Mouse (Mus musculus): ENCODE results near the gene Cacfd1. TPM values are rescaled to one million over a fixed set of nuclear protein-coding genes. Genes with fewer than 3 reads are reported as not detected.

The Cacfd1 gene
- polyA plus RNA-seq, 1 experiment from 2014 or later = 41.5 TPM

- Histone ChIP-seq H3K4me2 (replicated peaks; ENCODE audit: low read depth) (no peak overlapping the region), H3K27me3 (replicated peaks; ENCODE audit: control insufficient read depth, insufficient read depth, low read length) (no peaks in the 10 kb centered on the region), H3K9ac (ENCODE audit: low read depth, low read length) (no peak overlapping the region), H3K4me3 (ENCODE audit: low read depth, low read length) (no peak overlapping the region), H3K27ac (ENCODE audit: low read depth, low read length) (no peak overlapping the region), H3K4me1 (replicated peaks; ENCODE audit: control insufficient read depth, insufficient read depth, low read length) (no peaks in the 10 kb centered on the region), H3K9me3 (ENCODE audit: control insufficient read depth) (no peaks in the 10 kb centered on the region), H3K36me3 (ENCODE audit: control insufficient read depth, insufficient read depth) (no peaks in the 10 kb centered on the region)
- ATAC-seq = no peak
- WGBS = 42% methylated on average over 3 of the region's 3 CpGs
- no peak for TF ChIP-seq CTCF (IDR thresholded peaks at IDR 0.05; ENCODE audit: low read depth)
These were observed 26.3 kb downstream of the Cacfd1 start for GRCm38 (mm10) chr2:27036003-27036402.

GRCm38 (mm10) chr2:27037008-27037407 is 27.3 kb downstream of the Cacfd1 start:
- no peaks in the 10 kb centered on the region for H3K4me1 ChIP-seq (replicated peaks; ENCODE audit: control insufficient read depth, insufficient read depth, low read length)
- 63% methylated on average over 4 of the region's 4 CpGs for WGBS
- ATAC-seq = no peak

GRCm38 (mm10) chr2:27038596-27038995 is 28.9 kb downstream of the Cacfd1 start:
- H3K36me3 ChIP-seq (ENCODE audit: control insufficient read depth, insufficient read depth) = no peaks in the 10 kb centered on the region
- TF ChIP-seq CTCF (IDR thresholded peaks at IDR 0.05; ENCODE audit: low read depth) = peak; percentile 94
- WGBS = 3% methylated on average over 3 of the region's 3 CpGs
- H3K27ac ChIP-seq (ENCODE audit: low read depth, low read length) = no peak overlapping the region
- ATAC-seq = no peak
- no peaks in the 10 kb centered on the region for H3K4me1 ChIP-seq (replicated peaks; ENCODE audit: control insufficient read depth, insufficient read depth, low read length)
- no peak overlapping the region for H3K4me3 ChIP-seq (ENCODE audit: low read depth, low read length)
- no peak overlapping the region for H3K9ac ChIP-seq (ENCODE audit: low read depth, low read length)
- no peaks in the 10 kb centered on the region for H3K9me3 ChIP-seq (ENCODE audit: control insufficient read depth)
- no peak overlapping the region for H3K4me2 ChIP-seq (replicated peaks; ENCODE audit: low read depth)
- H3K27me3 ChIP-seq (replicated peaks; ENCODE audit: control insufficient read depth, insufficient read depth, low read length) = no peaks in the 10 kb centered on the region

More at GRCm38 (mm10) chr2:27037008-27037407, 27.3 kb downstream of the Cacfd1 start:
- no peak for TF ChIP-seq CTCF (IDR thresholded peaks at IDR 0.05; ENCODE audit: low read depth)
- H3K27me3 ChIP-seq (replicated peaks; ENCODE audit: control insufficient read depth, insufficient read depth, low read length) = no peaks in the 10 kb centered on the region
- no peak overlapping the region for H3K27ac ChIP-seq (ENCODE audit: low read depth, low read length)
- no peak overlapping the region for H3K4me3 ChIP-seq (ENCODE audit: low read depth, low read length)
- no peaks in the 10 kb centered on the region for H3K36me3 ChIP-seq (ENCODE audit: control insufficient read depth, insufficient read depth)
- H3K9me3 ChIP-seq (ENCODE audit: control insufficient read depth) = no peaks in the 10 kb centered on the region
- H3K9ac ChIP-seq (ENCODE audit: low read depth, low read length) = no peak overlapping the region
- H3K4me2 ChIP-seq (replicated peaks; ENCODE audit: low read depth) = no peak overlapping the region

GRCm38 (mm10) chr2:27039286-27039685 is 29.6 kb downstream of the Cacfd1 start:
- H3K4me2 ChIP-seq (replicated peaks; ENCODE audit: low read depth) = no peak overlapping the region
- ATAC-seq = no peak
- TF ChIP-seq CTCF (IDR thresholded peaks at IDR 0.05; ENCODE audit: low read depth) = peak; percentile 61
- H3K9ac ChIP-seq (ENCODE audit: low read depth, low read length) = no peak overlapping the region
- no peak overlapping the region for H3K4me3 ChIP-seq (ENCODE audit: low read depth, low read length)
- H3K9me3 ChIP-seq (ENCODE audit: control insufficient read depth) = no peaks in the 10 kb centered on the region
- H3K27me3 ChIP-seq (replicated peaks; ENCODE audit: control insufficient read depth, insufficient read depth, low read length) = no peaks in the 10 kb centered on the region
- no peaks in the 10 kb centered on the region for H3K4me1 ChIP-seq (replicated peaks; ENCODE audit: control insufficient read depth, insufficient read depth, low read length)
- H3K27ac ChIP-seq (ENCODE audit: low read depth, low read length) = no peak overlapping the region
- WGBS = 0% methylated on average over 1 of the region's 1 CpGs
- no peaks in the 10 kb centered on the region for H3K36me3 ChIP-seq (ENCODE audit: control insufficient read depth, insufficient read depth)

- Histone ChIP-seq H3K27me3 (replicated peaks; ENCODE audit: control insufficient read depth, insufficient read depth, low read length) (no peaks in the 10 kb centered on the region), H3K4me1 (replicated peaks; ENCODE audit: control insufficient read depth, insufficient read depth, low read length) (no peaks in the 10 kb centered on the region), H3K9me3 (ENCODE audit: control insufficient read depth) (no peaks in the 10 kb centered on the region), H3K36me3 (ENCODE audit: control insufficient read depth, insufficient read depth) (no peaks in the 10 kb centered on the region), H3K9ac (ENCODE audit: low read depth, low read length) (no peak overlapping the region), H3K27ac (ENCODE audit: low read depth, low read length) (no peak overlapping the region), H3K4me3 (ENCODE audit: low read depth, low read length) (no peak overlapping the region), H3K4me2 (replicated peaks; ENCODE audit: low read depth) (no peak overlapping the region)
- TF ChIP-seq CTCF (IDR thresholded peaks at IDR 0.05; ENCODE audit: low read depth) = no peak
- ATAC-seq = no peak
- WGBS = 66% methylated on average over 8 of the region's 8 CpGs
These were observed 32.6 kb downstream of the Cacfd1 start for GRCm38 (mm10) chr2:27042131-27042844.

GRCm38 (mm10) chr2:27043461-27043860 is 33.7 kb downstream of the Cacfd1 start:
- peak; percentile 92 for TF ChIP-seq CTCF (IDR thresholded peaks at IDR 0.05; ENCODE audit: low read depth)
- no peaks in the 10 kb centered on the region for H3K4me1 ChIP-seq (replicated peaks; ENCODE audit: control insufficient read depth, insufficient read depth, low read length)
- ATAC-seq = peak; percentile 44; the same call in 1 of the 2 replicates
- no peak overlapping the region for H3K4me3 ChIP-seq (ENCODE audit: low read depth, low read length)
- no peak overlapping the region for H3K27ac ChIP-seq (ENCODE audit: low read depth, low read length)
- no peak overlapping the region for H3K9ac ChIP-seq (ENCODE audit: low read depth, low read length)
- H3K9me3 ChIP-seq (ENCODE audit: control insufficient read depth) = no peaks in the 10 kb centered on the region
- no peak overlapping the region for H3K4me2 ChIP-seq (replicated peaks; ENCODE audit: low read depth)
- H3K27me3 ChIP-seq (replicated peaks; ENCODE audit: control insufficient read depth, insufficient read depth, low read length) = no peaks in the 10 kb centered on the region
- no peaks in the 10 kb centered on the region for H3K36me3 ChIP-seq (ENCODE audit: control insufficient read depth, insufficient read depth)
- 14% methylated on average over 3 of the region's 3 CpGs for WGBS
